Mouse (Mus musculus): Measurements from ENCODE around the gene Slc51a.
"Not testable (repeated sequence)": the region's sequence is repeated elsewhere in the genome, so short reads cannot be mapped to it uniquely, and the experiment has no call there.

Gene Slc51a

GRCm38 (mm10) chr16:32468488-32468887, 19.2 kb downstream of the Slc51a start:
- DNase-seq (ENCODE audit: low read depth, low spot score), result no peak

GRCm38 (mm10) chr16:32464908-32465307, 22.8 kb downstream of the Slc51a start:
- DNase-seq (ENCODE audit: low read depth, low spot score), result peak; percentile 57

- no peak for DNase-seq (ENCODE audit: low read depth, low spot score)
Measured at GRCm38 (mm10) chr16:32463426-32463825, 24.3 kb downstream of the Slc51a start.

- DNase-seq (ENCODE audit: low read depth, low spot score), result no peak
Measured at GRCm38 (mm10) chr16:32462950-32463349, 24.7 kb downstream of the Slc51a start.

GRCm38 (mm10) chr16:32461713-32462112, 26.0 kb downstream of the Slc51a start:
- DNase-seq (ENCODE audit: low read depth, low spot score), result no peak

GRCm38 (mm10) chr16:32460518-32460917, 27.2 kb downstream of the Slc51a start:
- peak; percentile 28 for DNase-seq (ENCODE audit: low read depth, low spot score)

GRCm38 (mm10) chr16:32457589-32458386, 29.9 kb downstream of the Slc51a start:
- peak; percentile 88 for DNase-seq (ENCODE audit: low read depth, low spot score)

- DNase-seq (ENCODE audit: low read depth, low spot score), result no peak
Measured at GRCm38 (mm10) chr16:32456761-32457160, 30.9 kb downstream of the Slc51a start.

GRCm38 (mm10) chr16:32456086-32456485, 31.6 kb downstream of the Slc51a start:
- DNase-seq (ENCODE audit: low read depth, low spot score), result no peak

GRCm38 (mm10) chr16:32454646-32455045, 33.0 kb downstream of the Slc51a start:
- DNase-seq (ENCODE audit: low read depth, low spot score), result no peak

GRCm38 (mm10) chr16:32453102-32453501, 34.6 kb downstream of the Slc51a start:
- DNase-seq (ENCODE audit: low read depth, low spot score), result no peak

- DNase-seq (ENCODE audit: low read depth, low spot score), result no peak
Measured at GRCm38 (mm10) chr16:32450133-32450532, 37.5 kb downstream of the Slc51a start.

GRCm38 (mm10) chr16:32449665-32450064, 38.0 kb downstream of the Slc51a start:
- DNase-seq (ENCODE audit: low read depth, low spot score), result no peak

- no peak for DNase-seq (ENCODE audit: low read depth, low spot score)
Measured at GRCm38 (mm10) chr16:32446563-32447138, 41.0 kb downstream of the Slc51a start.

GRCm38 (mm10) chr16:32445558-32445957, 42.1 kb downstream of the Slc51a start:
- DNase-seq (ENCODE audit: low read depth, low spot score), result no peak

- not testable (repeated sequence) for DNase-seq (ENCODE audit: low read depth, low spot score)
Measured at GRCm38 (mm10) chr16:32444615-32445014, 43.1 kb downstream of the Slc51a start.

- DNase-seq (ENCODE audit: low read depth, low spot score), result no peak
Measured at GRCm38 (mm10) chr16:32441432-32441831, 46.2 kb downstream of the Slc51a start.

- DNase-seq (ENCODE audit: low read depth, low spot score), result peak; percentile 37
Measured at GRCm38 (mm10) chr16:32437266-32437665, 50.4 kb downstream of the Slc51a start.

- no peak for DNase-seq (ENCODE audit: low read depth, low spot score)
Measured at GRCm38 (mm10) chr16:32436657-32437056, 51.0 kb downstream of the Slc51a start.

- DNase-seq (ENCODE audit: low read depth, low spot score), result peak; percentile 29
Measured at GRCm38 (mm10) chr16:32434691-32435090, 53.0 kb downstream of the Slc51a start.

GRCm38 (mm10) chr16:32434066-32434465, 53.6 kb downstream of the Slc51a start:
- DNase-seq (ENCODE audit: low read depth, low spot score), result no peak

- no peak for DNase-seq (ENCODE audit: low read depth, low spot score)
Measured at GRCm38 (mm10) chr16:32433138-32433537, 54.5 kb downstream of the Slc51a start.

GRCm38 (mm10) chr16:32431926-32432325, 55.8 kb downstream of the Slc51a start:
- DNase-seq (ENCODE audit: low read depth, low spot score), result no peak

Data from 3T3-L1 (cell line).